Mouse (Mus musculus) brown adipose tissue, adult 24 weeks (tissue): ENCODE measurements around the gene Vezt. TPM values are rescaled to one million over a fixed set of nuclear protein-coding genes. Genes with fewer than 3 reads are reported as not detected.

Experiments used
- H3K27ac ChIP-seq: fragments of 200-500 bp; replicated peaks from 2 replicates; pipeline ENCODE4 v1.5.1; 2012; ENCODE audit warnings: low read depth, mild to moderate bottlenecking, low read length
- H3K4me1 ChIP-seq: fragments of 200-500 bp; 2 replicates; pipeline ENCODE4 v1.6.1; 2012; ENCODE audit warnings: low read length, mixed read lengths; ENCODE audit not compliant: control insufficient read depth, insufficient read depth, insufficient read length
- H3K4me3 ChIP-seq: fragments of 200-500 bp; 2 replicates; pipeline ENCODE4 v1.5.1; 2012; ENCODE audit warnings: low read depth, mild to moderate bottlenecking, low read length, moderate library complexity; ENCODE audit not compliant: insufficient read depth
- polyA plus RNA-seq: library from polyadenylated mRNA; stranded (reverse); fragments of >200 nt; gene quantifications from 2 replicates; pipeline ENCODE4 v1.2.4, GENCODE M21; 2012; ENCODE audit not compliant: missing spikeins, insufficient read depth, insufficient read length

Gene Vezt
- polyA plus RNA-seq, 1 experiment, result 11.4 TPM

DNA sequence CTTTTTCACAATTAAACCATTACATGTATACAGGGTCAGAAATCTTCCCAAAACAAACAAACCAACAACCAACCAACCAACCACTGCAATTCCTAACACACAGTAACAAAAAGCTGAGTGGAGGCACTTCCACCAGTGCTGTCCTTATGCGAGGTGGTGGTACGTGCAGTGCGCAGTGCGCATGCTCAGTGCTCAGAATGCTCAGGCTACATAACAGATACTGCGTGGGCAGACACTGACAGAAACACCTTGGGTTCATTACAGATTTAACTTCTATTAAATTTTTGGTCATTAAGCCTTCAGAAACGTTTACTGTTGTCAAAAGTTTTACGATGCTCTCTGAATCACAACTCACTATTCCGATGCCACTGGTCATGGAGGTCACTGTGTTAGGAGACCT is 18.2 kb downstream of the Vezt start:
- peaks cover 3% of the 10 kb centered on the region for H3K4me1 ChIP-seq
- no peak overlapping the region for H3K4me3 ChIP-seq
- no peak overlapping the region for H3K27ac ChIP-seq

DNA sequence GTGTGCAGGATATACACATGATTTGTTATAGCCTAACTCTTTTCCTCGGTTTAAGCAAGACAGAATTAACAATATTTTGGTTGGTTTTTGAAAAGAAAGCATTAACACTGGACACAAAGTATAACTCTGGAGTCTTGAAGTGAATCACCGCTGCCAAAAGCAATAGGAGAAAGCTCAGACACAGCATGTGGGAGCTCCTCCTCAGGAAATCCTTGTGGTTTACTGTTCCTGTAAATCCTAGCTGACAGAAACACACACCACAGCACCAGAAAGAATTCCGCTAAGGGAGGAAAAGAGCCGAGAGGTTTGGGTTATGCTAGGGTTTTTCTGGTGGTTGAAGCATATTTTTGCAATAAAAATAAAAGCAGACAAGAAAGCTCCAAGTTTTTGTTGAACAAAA is 21.4 kb downstream of the Vezt start:
- Histone ChIP-seq H3K4me3 (no peak overlapping the region), H3K27ac (no peak overlapping the region), H3K4me1 (peaks cover 5% of the 10 kb centered on the region)

DNA sequence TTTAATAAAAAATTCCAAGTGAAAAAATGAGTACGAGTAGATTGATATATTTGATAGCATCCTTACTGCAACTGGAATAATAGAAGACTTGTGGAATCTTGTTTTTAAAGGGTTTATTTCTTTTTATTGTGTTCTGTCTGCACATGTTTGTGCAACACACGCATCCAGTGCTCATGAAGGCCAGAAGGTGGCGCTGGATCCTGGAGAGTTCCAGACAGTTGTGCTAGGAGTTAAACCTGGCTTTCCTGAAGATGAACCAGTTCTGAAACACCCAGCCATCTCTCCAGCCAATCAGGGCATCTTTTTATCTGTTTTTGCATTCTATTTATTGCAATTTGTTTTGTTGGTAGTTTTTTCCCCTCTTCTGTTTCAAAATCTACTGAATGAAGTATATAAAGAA is 22.4 kb downstream of the Vezt start:
- Histone ChIP-seq H3K27ac (no peak overlapping the region), H3K4me1 (peaks cover 5% of the 10 kb centered on the region)

DNA sequence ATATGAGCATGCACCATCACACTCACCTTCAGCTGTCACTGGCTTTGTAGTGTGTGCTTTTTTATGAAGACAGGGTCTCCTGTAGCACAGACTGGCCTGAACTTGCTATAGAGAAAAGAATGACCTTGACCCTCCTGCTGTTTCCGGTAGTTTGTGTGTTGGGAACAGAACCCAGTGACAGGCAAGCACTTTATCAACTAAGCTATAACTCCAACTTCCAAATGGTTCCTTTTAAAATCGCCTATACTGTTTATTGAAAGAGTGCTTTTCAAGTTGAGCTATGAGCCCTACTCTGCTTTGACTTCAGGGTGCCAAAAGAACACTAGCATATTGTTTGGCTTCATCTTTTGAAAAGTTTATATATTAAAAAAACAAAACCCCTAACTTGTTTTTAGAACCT is 24.6 kb downstream of the Vezt start:
- H3K27ac ChIP-seq, result no peak overlapping the region
- H3K4me1 ChIP-seq, result peaks cover 5% of the 10 kb centered on the region
- H3K4me3 ChIP-seq, result no peak overlapping the region

More for the DNA sequence above, 22.4 kb downstream of the Vezt start:
- no peak overlapping the region for H3K4me3 ChIP-seq

DNA sequence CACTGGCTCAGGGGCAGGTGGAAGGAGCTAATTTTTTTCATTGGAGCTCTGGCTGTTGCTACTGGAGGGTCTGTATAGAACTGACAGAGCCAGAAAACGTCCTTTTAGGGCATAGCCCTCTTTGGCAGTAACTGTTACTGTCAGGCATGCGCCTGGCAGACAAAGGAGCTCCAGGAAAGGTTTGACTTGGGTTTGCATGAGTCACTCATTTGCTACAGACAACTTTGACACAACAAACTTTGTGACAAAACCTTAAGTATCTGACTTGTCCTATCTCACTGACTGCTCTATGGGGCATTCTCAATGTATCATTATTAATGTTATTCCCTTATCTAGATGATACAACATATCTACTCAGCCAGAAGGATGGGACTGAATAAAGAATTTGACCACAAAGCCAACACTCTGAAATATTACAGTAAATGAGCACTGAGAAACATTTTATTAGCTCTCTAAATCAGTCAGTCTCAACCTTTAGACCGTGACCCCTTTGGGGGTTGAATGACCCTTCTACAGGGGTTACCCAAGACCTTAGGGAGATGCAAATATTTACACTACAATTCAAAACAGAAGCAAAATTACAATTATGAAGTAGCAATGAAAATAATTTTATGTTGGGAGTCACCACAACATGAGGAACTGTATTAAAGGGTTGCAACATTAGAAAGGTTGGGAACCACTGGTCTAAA is 25.5 kb downstream of the Vezt start:
- H3K27ac ChIP-seq, result no peak overlapping the region
- peaks cover 5% of the 10 kb centered on the region for H3K4me1 ChIP-seq
- H3K4me3 ChIP-seq, result no peak overlapping the region

DNA sequence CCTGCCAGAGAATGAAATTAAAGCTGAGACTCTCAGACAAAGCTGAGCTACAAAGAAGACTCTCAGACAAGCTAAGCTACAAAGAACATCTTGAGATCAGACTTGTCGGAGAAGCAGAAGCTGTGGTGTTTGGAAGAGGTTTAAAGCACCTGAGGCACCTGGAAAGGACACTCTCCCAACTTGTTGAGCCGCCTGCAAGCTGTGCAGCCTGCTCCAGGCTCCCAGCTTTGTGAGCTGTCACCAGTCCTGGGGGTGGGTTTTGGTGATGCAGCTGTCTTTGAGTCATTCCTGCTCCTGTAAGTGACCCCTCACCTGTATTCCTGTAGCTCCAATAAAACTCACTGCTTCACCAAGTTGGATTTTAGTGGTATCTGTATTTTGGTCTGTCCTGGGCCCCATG is 27.3 kb downstream of the Vezt start:
- peaks cover 2% of the 10 kb centered on the region; the same call in 1 of the 2 replicates for H3K4me1 ChIP-seq
- H3K4me3 ChIP-seq, result no peak overlapping the region
- H3K27ac ChIP-seq, result no peak overlapping the region

DNA sequence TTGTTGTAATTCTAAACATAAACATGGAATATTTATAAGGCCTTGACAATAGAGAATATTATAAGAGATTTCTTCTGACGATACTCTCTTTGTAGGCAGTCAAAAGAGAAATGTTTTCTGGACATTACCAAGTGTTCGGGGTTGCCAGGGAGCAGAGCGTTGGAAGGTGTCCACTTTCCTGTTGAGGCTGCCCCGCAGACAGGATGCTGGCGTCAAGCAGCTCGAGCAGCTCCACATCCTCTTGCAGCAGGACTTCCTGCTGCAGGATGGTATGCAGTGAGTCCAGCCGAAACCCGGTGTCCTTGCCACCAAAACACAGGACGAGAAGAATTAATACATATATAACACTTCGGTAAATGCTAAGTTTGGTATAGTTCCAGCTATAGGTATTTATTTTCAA is 35.4 kb downstream of the Vezt start:
- Histone ChIP-seq H3K4me3 (no peak overlapping the region), H3K4me1 (no peaks in the 10 kb centered on the region), H3K27ac (no peak overlapping the region)

DNA sequence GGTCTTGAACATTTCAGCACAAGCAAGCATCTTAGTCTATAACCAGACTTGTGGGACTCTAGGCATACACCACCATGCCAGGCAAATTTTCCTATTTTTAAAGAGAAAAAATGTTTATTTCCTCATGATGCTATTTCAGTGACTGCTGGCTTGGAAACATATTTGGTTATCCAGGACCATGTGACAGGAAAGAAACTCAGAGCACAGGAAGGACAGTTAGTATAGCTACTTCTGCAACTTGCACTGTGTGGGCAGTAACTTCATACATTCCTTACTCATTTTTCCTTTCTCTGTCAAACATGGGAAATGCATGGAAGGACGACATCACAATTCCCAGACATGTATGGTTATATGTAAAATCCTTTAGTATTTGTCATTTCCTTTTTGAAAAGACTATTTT is 36.3 kb downstream of the Vezt start:
- no peaks in the 10 kb centered on the region for H3K4me1 ChIP-seq
- no peak overlapping the region for H3K27ac ChIP-seq
- H3K4me3 ChIP-seq, result no peak overlapping the region

DNA sequence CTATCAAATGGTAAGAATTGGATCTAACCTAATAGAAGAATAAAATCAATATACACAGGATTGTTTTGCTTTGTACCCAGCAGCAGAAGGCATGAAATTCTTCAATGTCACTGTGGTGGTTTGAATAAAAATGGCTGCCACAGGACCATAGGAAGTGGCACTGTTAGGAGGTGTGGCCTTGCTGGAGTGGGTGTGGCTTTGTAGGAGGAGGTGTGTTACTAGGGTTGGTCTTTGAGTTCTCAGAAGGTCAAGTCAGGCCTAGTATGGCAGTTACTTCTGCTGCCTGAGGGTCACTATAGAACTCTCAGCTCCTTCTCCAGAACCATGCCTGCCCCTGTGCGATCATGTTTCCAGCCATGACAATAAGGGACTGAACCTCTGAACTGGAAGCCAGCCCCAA is 40.5 kb downstream of the Vezt start:
- Histone ChIP-seq H3K4me1 (no peaks in the 10 kb centered on the region), H3K4me3 (no peak overlapping the region)

DNA sequence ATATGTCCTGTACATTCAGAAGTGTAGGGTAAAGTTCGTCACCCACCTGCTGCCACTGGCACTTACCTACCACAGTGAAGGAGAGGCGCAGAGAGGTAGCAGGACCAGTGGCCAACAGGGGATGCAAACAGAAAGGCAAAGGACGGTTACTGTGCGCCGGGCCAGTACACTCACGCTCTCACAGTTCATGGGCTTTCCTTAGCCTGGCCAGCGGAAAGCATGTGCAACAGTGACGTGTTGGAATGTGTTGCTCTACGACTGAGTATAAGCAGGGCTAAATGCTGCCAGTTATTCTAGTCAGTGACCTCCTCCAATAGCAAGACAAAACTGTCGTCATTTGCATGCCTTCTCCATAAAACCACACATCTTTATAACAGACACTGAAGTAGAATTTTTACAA is 41.5 kb downstream of the Vezt start:
- no peak overlapping the region for H3K27ac ChIP-seq
- no peaks in the 10 kb centered on the region for H3K4me1 ChIP-seq

More for the DNA sequence above, 40.5 kb downstream of the Vezt start:
- H3K27ac ChIP-seq, result no peak overlapping the region

DNA sequence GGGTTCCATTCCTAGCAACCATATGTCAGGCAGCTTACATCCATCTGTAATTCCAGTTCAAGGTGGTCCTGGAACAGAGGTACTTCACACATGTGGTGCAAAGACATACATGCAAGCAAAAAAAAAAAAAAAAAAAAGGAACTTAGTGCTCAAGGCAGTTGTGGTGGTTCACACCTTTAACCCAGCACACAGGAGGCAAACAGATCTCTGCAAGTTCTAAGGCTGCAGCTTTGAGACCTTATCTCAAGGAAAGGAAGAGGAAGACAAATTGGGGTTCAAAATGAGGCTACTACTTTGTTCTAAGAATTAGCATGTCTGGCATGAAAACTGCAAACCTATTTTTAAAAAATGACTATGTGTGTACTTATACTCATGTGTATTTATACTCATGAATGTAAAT is 50.3 kb downstream of the Vezt start:
- Histone ChIP-seq H3K27ac (no peak overlapping the region), H3K4me1 (no peaks in the 10 kb centered on the region), H3K4me3 (no peak overlapping the region)

More for the DNA sequence above, 41.5 kb downstream of the Vezt start:
- no peak overlapping the region for H3K4me3 ChIP-seq

DNA sequence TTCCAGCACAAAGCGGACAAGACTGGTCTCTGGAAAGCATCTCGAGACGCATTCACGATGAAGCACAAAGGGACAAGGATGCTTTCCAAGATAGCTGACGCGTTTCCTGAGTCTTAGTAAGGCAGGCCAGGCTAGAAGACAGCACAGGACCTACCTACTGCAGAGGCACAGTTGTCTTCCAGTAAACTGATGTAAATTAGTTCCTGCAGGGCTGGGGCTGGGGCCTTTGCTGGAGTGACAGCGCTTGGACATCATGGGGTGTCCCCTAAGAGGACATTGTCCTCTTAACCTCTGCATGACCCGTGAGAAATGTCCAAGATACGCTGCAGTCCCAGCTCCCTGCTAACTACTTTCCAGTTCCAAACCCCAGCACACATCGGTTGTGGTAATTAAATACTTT is 66.3 kb downstream of the Vezt start:
- Histone ChIP-seq H3K4me3 (no peak overlapping the region), H3K27ac (no peak overlapping the region)

DNA sequence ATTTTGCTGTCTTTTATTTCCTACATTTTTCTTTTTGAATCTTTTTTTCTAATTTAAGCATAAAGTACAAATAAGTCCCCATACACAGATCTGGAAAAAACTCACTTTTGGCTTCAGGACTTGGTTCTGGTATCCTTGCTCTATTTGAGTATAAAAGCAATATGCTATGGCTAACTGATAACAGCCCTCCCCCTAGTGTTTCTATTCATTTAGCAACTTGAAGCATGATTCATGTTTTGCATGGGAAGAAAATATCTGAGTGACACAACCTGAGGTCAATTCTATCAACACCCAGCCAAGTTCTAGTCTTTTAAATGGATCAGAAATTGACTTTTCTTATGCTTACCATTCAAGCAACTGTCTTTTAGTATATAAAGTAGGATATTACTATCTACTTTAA is 68.1 kb downstream of the Vezt start:
- Histone ChIP-seq H3K27ac (no peak overlapping the region), H3K4me1 (no peaks in the 10 kb centered on the region), H3K4me3 (no peak overlapping the region)

More for the DNA sequence above, 66.3 kb downstream of the Vezt start:
- H3K4me1 ChIP-seq, result no peaks in the 10 kb centered on the region

DNA sequence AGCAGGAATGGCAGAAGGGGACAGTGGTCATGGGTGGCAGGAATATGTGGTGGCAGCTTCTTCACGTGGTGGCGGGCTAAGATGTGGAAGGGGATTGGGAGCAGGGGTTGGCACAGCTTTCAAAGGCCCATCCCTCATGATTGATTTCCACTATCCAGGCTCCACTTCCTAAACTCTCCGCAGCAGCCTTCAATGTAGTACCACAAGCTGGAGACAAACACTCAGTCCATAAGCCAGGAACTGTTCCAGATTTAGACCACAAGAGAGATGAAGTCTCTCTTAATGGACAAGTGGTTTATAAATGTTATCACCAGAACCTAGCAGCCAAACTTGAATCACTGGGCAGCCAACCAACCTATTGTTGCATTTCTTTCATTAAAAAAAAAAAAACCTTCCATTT is 81.6 kb downstream of the Vezt start:
- H3K27ac ChIP-seq, result no peak overlapping the region
- H3K4me3 ChIP-seq, result no peak overlapping the region
- H3K4me1 ChIP-seq, result no peaks in the 10 kb centered on the region

DNA sequence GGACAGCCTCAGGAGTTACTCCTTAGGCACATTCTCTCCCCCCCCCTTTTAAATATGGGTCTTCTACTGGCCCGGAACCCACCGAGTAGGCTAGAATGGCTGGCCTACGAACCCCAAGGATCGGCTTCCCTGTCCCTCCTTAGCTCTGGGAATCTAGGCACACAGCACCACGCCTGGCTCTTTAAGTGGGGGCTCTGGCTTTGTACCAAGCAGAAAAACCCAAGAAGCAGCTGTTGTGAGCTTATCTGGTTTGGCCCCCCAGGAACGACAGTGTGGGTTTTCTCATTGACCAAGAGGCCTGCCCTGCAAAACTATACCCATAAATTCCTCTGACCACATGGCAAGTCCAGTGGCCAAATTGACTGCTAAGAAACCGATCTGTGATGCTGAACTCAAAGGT is 82.1 kb downstream of the Vezt start:
- Histone ChIP-seq H3K4me3 (no peak overlapping the region), H3K27ac (no peak overlapping the region), H3K4me1 (no peaks in the 10 kb centered on the region)

DNA sequence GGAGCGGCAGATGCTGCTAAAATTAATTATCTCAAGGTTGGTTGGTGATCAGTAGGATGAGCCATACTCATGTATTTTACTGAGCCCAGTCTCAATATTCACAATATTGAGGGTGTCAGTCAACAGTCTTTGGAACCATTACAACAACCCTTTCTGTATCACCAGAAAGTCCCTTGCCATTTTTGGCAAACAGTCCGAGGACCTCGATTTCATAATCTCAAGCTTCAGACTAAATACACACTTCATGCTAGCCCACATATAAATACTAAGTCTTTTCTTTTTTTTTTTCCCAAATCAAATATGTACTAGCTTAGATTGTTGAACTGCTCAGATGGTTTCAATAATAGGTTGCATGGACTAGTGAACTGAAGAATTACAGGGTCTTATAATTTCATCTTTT is 84.6 kb downstream of the Vezt start:
- Histone ChIP-seq H3K4me1 (no peaks in the 10 kb centered on the region), H3K27ac (no peak overlapping the region), H3K4me3 (no peak overlapping the region)
